Mouse (Mus musculus) liver, embryonic 12.5 days (tissue): ENCODE measurements around the gene Mpst. TPM values are rescaled to one million over a fixed set of nuclear protein-coding genes. Genes with fewer than 3 reads are reported as not detected.
A peak's percentile ranks its signal among the peaks of the same experiment; 100 is the strongest.

Source experiments
- ATAC-seq: fragments of 200-750 bp; cut with Nextera tagmentation; 2 replicates; pipeline ENCODE4 v1.8.0; 2017; ENCODE audit warnings: moderate number of reproducible peaks, mild to moderate bottlenecking, moderate library complexity
- H3K27ac ChIP-seq: fragments of 300-500 bp; sonication (generic); 2 replicates; pipeline ENCODE4 v1.5.1; 2016; ENCODE audit warnings: mild to moderate bottlenecking
- H3K27me3 ChIP-seq: fragments of 300-500 bp; sonication (generic); replicated peaks from 2 replicates; pipeline ENCODE4 v1.6.1; 2016; ENCODE audit warnings: mild to moderate bottlenecking, moderate library complexity
- H3K36me3 ChIP-seq: fragments of 300-500 bp; sonication (generic); 2 replicates; pipeline ENCODE4 v1.6.1; 2016; ENCODE audit warnings: mild to moderate bottlenecking, moderate library complexity
- H3K4me1 ChIP-seq: fragments of 300-500 bp; sonication (generic); 2 replicates; pipeline ENCODE4 v1.6.1; 2016
- H3K4me2 ChIP-seq: fragments of 300-500 bp; sonication (generic); 2 replicates; pipeline ENCODE4 v1.6.1; 2016; ENCODE audit warnings: mild to moderate bottlenecking, moderate library complexity
- H3K4me3 ChIP-seq: fragments of 300-500 bp; sonication (generic); 2 replicates; pipeline ENCODE4 v1.5.1; 2016; ENCODE audit warnings: mild to moderate bottlenecking, moderate library complexity
- H3K9ac ChIP-seq: fragments of 300-500 bp; sonication (generic); 2 replicates; pipeline ENCODE4 v1.6.1; 2016; ENCODE audit warnings: mild to moderate bottlenecking, moderate library complexity
- H3K9me3 ChIP-seq: fragments of 300-500 bp; sonication (generic); replicated peaks from 2 replicates; pipeline ENCODE4 v1.6.1; 2016; ENCODE audit warnings: mild to moderate bottlenecking, moderate library complexity
- WGBS: fragments of 180-500 bp; shearing (Covaris S2); methylation state at CpG from one replicate; pipeline ENCODE4 v1.1.7; 2016; ENCODE audit not compliant: insufficient replicate concordance; 5-methylcytosine and 5-hydroxymethylcytosine counted together
- polyA plus RNA-seq: library from polyadenylated mRNA; unstranded; fragments of >200 nt; fragmentation: Nextera tagmentation; extraction: Ambion mirVana; gene quantifications from 2 replicates; pipeline ENCODE4 v1.2.1, GENCODE M21; 2016

Gene Mpst
- polyA plus RNA-seq, 1 experiment from 2014 or later, result 3.5 TPM

DNA sequence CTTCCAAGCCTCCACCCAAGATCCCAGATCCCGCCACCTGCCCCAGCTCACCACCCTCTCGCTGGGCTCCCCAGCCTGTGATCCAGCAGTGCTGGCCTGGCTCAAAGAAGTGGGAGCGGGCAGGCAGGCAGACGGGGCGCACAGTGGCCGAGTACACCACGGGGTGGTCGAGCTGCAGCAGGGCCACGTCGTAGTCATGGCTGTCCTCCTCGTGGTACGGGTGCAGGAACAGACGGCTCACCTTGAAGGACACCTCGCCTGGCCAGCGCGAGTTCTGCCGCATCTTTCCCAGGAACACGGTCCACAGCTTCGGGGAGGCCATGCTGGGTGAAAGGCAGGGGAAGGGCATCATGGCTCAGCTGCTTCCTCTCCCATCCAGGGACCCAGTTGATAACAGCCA lies 36.0 kb downstream of the Mpst start:
- Histone ChIP-seq H3K9me3 (no peaks in the 10 kb centered on the region), H3K9ac (no peak overlapping the region), H3K4me2 (no peak overlapping the region), H3K4me3 (no peak overlapping the region), H3K36me3 (no peaks in the 10 kb centered on the region), H3K27ac (no peak overlapping the region), H3K4me1 (peaks cover 10% of the 10 kb centered on the region), H3K27me3 (peaks cover 47% of the 10 kb centered on the region)
- 79% methylated on average over 19 of the region's 19 CpGs for WGBS
- ATAC-seq, result no peak

DNA sequence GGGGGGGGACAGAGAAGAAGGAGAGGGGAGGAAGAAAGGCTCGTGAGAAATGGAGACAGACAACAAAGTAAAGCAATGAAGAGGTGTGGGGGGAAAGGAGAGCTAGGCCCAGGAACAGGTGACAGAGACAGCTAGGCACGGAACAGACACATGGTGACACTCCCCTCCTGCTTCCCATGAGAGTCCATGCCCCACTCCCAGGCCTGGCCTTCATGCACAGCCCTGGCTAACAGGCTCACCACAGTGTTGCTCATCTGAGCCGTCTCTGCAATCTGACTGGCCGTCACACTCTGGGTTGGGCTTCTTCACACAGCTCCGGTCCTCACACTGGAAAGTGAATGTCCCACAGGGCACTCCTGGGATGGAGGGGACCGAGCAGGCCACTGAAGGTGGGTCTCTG lies 37.6 kb downstream of the Mpst start:
- no peak for ATAC-seq
- peaks cover 9% of the 10 kb centered on the region for H3K4me1 ChIP-seq
- no peak overlapping the region for H3K9ac ChIP-seq
- no peak overlapping the region for H3K4me3 ChIP-seq
- no peak overlapping the region for H3K4me2 ChIP-seq
- H3K36me3 ChIP-seq, result no peaks in the 10 kb centered on the region
- no peak overlapping the region for H3K27ac ChIP-seq
- 45% methylated on average over 6 of the region's 6 CpGs for WGBS
- no peaks in the 10 kb centered on the region for H3K9me3 ChIP-seq
- H3K27me3 ChIP-seq, result peaks cover 31% of the 10 kb centered on the region

DNA sequence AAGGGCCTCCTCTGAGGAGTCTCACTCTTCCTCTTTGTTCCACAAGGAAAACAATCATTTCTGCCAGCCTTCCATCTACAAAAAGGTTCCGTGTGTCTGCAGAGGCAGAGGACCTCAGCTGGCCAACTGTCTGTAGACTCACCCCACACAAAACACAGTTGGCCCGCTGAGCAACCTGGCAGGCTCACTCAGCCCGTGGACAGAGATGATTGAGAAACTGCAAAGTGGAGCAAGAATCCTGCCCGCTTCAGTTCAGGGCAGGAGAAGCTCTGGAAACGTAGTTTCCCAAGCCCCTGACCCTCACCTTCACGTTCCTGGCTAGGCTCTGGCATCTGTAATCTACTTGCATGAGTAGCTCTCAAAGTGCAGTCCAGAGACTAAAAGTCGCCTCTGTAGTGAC lies 40.9 kb downstream of the Mpst start:
- no peak for ATAC-seq

GRCm38 (mm10) chr15:78447746-78448535 lies 41.7 kb downstream of the Mpst start:
- Histone ChIP-seq H3K4me1 (peaks cover 44% of the 10 kb centered on the region), H3K27ac (peak overlapping the region; percentile 84), H3K9me3 (no peaks in the 10 kb centered on the region), H3K4me2 (peak overlapping the region; percentile 85), H3K9ac (peak overlapping the region; percentile 65), H3K4me3 (peak overlapping the region; percentile 55), H3K27me3 (peaks cover 12% of the 10 kb centered on the region; the same call in 1 of the 2 replicates), H3K36me3 (no peaks in the 10 kb centered on the region)
- ATAC-seq, result peak; percentile 30; the same call in 1 of the 2 replicates
- whole genome bisulfite sequencing, result 2% methylated on average over 22 of the region's 22 CpGs

More for the DNA sequence above, 40.9 kb downstream of the Mpst start:
- Histone ChIP-seq H3K4me3 (no peak overlapping the region), H3K27ac (no peak overlapping the region), H3K9ac (no peak overlapping the region), H3K4me2 (peak overlapping the region; percentile 85; the same call in 1 of the 2 replicates), H3K4me1 (peaks cover 38% of the 10 kb centered on the region), H3K36me3 (no peaks in the 10 kb centered on the region), H3K9me3 (no peaks in the 10 kb centered on the region), H3K27me3 (peaks cover 12% of the 10 kb centered on the region)
- 48% methylated on average over 7 of the region's 7 CpGs for WGBS

DNA sequence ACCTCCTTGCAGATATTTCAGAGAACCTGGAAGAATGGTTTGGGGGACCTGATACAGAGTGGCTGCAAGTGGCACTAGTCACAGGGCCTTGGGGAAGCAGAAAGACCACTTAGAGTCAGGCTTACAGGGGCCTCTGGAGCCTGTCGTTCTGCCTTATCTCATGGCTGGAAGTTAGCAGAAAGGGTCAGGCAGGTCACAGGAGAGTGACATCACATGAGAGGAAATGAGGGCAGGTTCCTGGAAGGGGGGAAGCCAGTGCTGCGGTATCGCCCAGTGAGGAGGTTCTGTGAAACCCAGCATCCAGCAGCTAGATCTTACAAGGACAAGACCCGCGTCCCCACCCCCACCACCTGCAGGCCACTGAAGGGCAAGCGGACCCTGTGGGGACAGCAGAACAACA lies 42.9 kb downstream of the Mpst start:
- Histone ChIP-seq H3K4me1 (peaks cover 44% of the 10 kb centered on the region), H3K9me3 (no peaks in the 10 kb centered on the region), H3K27me3 (peaks cover 7% of the 10 kb centered on the region; the same call in 1 of the 2 replicates), H3K4me2 (no peak overlapping the region), H3K4me3 (no peak overlapping the region), H3K27ac (peak overlapping the region; percentile 75), H3K36me3 (no peaks in the 10 kb centered on the region), H3K9ac (peak overlapping the region; percentile 12; the same call in 1 of the 2 replicates)
- ATAC-seq, result no peak
- WGBS, result 47% methylated on average over 6 of the region's 6 CpGs

- peak overlapping the region; percentile 75 for H3K27ac ChIP-seq
- peak; percentile 60 for ATAC-seq
These were observed 43.6 kb downstream of the Mpst start for GRCm38 (mm10) chr15:78449694-78450418.

GRCm38 (mm10) chr15:78450419-78450768 lies 44.2 kb downstream of the Mpst start:
- 67% methylated on average over 6 of the region's 6 CpGs for WGBS
- Histone ChIP-seq H3K27ac (peak overlapping the region; percentile 75), H3K4me3 (no peak overlapping the region), H3K9me3 (no peaks in the 10 kb centered on the region), H3K4me1 (peaks cover 44% of the 10 kb centered on the region), H3K36me3 (no peaks in the 10 kb centered on the region), H3K27me3 (peaks cover 5% of the 10 kb centered on the region; the same call in 1 of the 2 replicates), H3K9ac (peak overlapping the region; percentile 45; the same call in 1 of the 2 replicates), H3K4me2 (peak overlapping the region; percentile 32; the same call in 1 of the 2 replicates)
- ATAC-seq, result no peak

More at GRCm38 (mm10) chr15:78449694-78450418, 43.6 kb downstream of the Mpst start:
- Histone ChIP-seq H3K36me3 (no peaks in the 10 kb centered on the region), H3K9ac (peak overlapping the region; percentile 45; the same call in 1 of the 2 replicates), H3K4me1 (peaks cover 44% of the 10 kb centered on the region), H3K4me2 (peak overlapping the region; percentile 32; the same call in 1 of the 2 replicates), H3K4me3 (no peak overlapping the region), H3K27me3 (peaks cover 7% of the 10 kb centered on the region; the same call in 1 of the 2 replicates), H3K9me3 (no peaks in the 10 kb centered on the region)
- 19% methylated on average over 7 of the region's 7 CpGs for WGBS

GRCm38 (mm10) chr15:78451201-78451600 lies 45.0 kb downstream of the Mpst start:
- H3K9me3 ChIP-seq, result no peaks in the 10 kb centered on the region
- no peak overlapping the region for H3K9ac ChIP-seq
- no peak overlapping the region for H3K4me3 ChIP-seq
- ATAC-seq, result no peak
- no peaks in the 10 kb centered on the region; the same call in 1 of the 2 replicates for H3K27me3 ChIP-seq
- no peak overlapping the region for H3K4me2 ChIP-seq
- peaks cover 44% of the 10 kb centered on the region for H3K4me1 ChIP-seq
- H3K36me3 ChIP-seq, result no peaks in the 10 kb centered on the region
- 65% methylated on average over 2 of the region's 2 CpGs for WGBS
- H3K27ac ChIP-seq, result no peak overlapping the region

DNA sequence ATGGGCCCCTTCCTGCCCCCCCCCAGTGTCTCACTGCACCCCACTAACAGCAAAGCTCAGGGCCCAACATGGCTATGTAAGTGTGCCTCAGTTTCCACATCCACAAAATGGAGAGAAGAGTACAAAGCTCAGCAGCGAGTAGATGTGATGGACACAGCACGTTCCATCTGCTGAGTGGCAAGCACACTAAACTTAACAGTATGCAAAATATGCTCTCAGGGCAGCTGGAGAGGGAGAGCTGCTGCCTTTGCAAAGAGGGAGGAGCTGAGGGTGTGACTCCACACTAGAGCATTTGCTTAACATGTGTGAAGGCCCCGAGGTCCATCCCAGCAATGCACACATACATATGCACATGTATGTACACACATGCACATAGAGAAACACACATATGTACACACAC lies 46.7 kb downstream of the Mpst start:
- WGBS, result 80% methylated on average over 3 of the region's 3 CpGs
- Histone ChIP-seq H3K9me3 (no peaks in the 10 kb centered on the region), H3K27me3 (no peaks in the 10 kb centered on the region), H3K4me2 (no peak overlapping the region), H3K36me3 (no peaks in the 10 kb centered on the region), H3K27ac (no peak overlapping the region), H3K4me3 (no peak overlapping the region), H3K4me1 (peaks cover 42% of the 10 kb centered on the region), H3K9ac (no peak overlapping the region)
- no peak for ATAC-seq

DNA sequence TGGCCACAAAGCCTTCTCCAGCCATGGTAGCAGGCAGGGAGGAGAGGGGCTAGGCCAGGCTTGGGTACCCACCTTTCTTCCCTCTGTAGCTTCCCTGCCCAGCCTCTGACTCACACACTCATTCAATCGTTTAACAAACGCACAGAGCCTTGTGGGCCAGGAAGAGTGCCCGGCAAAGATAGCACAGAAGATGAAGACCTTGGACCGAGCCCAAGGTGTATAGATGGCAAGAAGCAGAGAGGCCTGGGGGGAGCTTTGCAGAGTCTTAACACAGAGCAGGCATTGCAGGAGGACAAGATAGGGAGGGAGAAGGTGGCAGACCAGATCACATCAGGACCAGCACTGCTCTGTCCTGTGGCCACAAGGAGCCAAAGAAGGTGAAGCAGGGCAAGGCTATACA lies 49.0 kb downstream of the Mpst start:
- H3K27ac ChIP-seq, result no peak overlapping the region
- H3K9ac ChIP-seq, result no peak overlapping the region
- no peak for ATAC-seq
- 38% methylated on average over 4 of the region's 4 CpGs for WGBS
- H3K4me3 ChIP-seq, result no peak overlapping the region
- no peaks in the 10 kb centered on the region for H3K36me3 ChIP-seq
- H3K4me2 ChIP-seq, result no peak overlapping the region
- no peaks in the 10 kb centered on the region for H3K27me3 ChIP-seq
- no peaks in the 10 kb centered on the region for H3K9me3 ChIP-seq
- H3K4me1 ChIP-seq, result peaks cover 22% of the 10 kb centered on the region

- H3K36me3 ChIP-seq, result no peaks in the 10 kb centered on the region
- no peak overlapping the region for H3K4me2 ChIP-seq
- H3K27me3 ChIP-seq, result no peaks in the 10 kb centered on the region
- H3K9ac ChIP-seq, result no peak overlapping the region
- H3K27ac ChIP-seq, result no peak overlapping the region
- WGBS, result 54% methylated on average over 7 of the region's 7 CpGs
- peaks cover 14% of the 10 kb centered on the region; the same call in 1 of the 2 replicates for H3K4me1 ChIP-seq
- no peak for ATAC-seq
- no peak overlapping the region for H3K4me3 ChIP-seq
- no peaks in the 10 kb centered on the region for H3K9me3 ChIP-seq
These were observed 49.8 kb downstream of the Mpst start for GRCm38 (mm10) chr15:78456051-78456450.

- Histone ChIP-seq H3K9me3 (no peaks in the 10 kb centered on the region), H3K9ac (no peak overlapping the region)
- WGBS, result 61% methylated on average over 10 of the region's 10 CpGs
These were observed 51.0 kb downstream of the Mpst start for GRCm38 (mm10) chr15:78457193-78457592.

More at GRCm38 (mm10) chr15:78457193-78457592, 51.0 kb downstream of the Mpst start:
- H3K27me3 ChIP-seq, result no peaks in the 10 kb centered on the region; the same call in 1 of the 2 replicates
- H3K4me1 ChIP-seq, result peaks cover 6% of the 10 kb centered on the region; the same call in 1 of the 2 replicates
- no peak overlapping the region for H3K4me3 ChIP-seq
- no peak for ATAC-seq
- no peak overlapping the region for H3K4me2 ChIP-seq
- H3K27ac ChIP-seq, result no peak overlapping the region
- H3K36me3 ChIP-seq, result no peaks in the 10 kb centered on the region
